Mouse (Mus musculus) liver, adult (tissue): ENCODE results near the gene U2af1l4.

Source experiments
- GATA4 ChIP-seq: IDR thresholded peaks from 2 replicates; pipeline ENCODE4 v1.6.1; 2014; ENCODE audit warnings: mild to moderate bottlenecking, low read length; ENCODE audit not compliant: insufficient replicate concordance

The U2af1l4 gene

DNA sequence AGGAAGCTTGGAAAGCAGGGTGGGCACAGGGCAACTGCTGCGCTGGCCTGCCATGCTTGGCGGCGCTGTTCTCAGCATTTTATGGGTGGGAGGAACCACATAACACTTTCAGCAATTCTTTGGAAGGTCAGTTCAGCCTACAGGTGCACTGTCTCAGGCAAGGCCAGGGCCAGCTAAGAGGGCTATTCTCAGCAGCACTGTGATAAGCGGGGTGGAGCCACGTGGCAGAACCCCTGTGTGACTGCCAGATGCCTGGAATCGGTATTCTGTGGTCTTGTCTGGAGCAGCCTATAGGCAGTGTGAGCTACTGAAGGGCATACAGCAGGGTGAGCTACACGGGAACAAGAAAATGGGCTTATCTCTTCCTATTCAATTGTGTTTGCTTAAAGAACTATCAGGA, 46.9 kb downstream of the U2af1l4 start:
- TF ChIP-seq GATA4: no peak

DNA sequence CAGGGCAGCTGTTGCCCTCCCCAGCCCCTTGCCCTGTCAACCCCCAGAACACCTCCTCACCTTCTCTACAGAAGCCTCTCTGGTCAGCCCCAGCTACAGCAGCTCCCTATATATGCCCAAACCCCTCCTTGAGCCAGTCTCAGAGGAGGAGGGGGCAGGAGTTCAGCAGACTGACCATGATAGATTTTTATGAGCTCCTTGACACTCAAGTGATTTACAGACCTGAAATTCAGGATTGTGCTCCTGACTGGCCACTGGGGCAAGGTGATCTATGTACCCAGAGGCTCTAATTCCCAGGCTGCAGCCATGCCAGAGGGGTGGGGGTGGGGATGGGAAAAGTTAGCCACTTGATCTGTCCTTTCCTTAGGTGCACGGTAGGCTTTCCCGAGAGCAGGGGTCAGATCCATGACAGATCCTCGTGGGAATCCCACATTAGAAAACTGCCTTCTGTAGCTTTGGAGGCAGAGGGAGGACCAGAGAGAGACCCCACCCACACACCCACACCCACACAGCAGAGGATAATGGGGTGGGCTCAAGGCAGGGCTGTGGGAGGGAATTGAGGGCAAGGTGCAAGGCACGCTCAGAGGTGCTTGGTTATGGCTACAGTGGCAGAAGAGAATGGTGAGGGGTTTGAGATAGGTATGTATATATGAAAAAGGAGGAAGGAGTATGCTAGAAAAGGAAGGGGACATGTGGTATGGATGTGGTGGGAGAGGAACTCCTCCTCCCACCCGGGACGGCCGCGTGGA, 49.7 kb downstream of the U2af1l4 start, which contains the start of gene Upk1a:
Gene Upk1a, minus strand, starts transcription at position 194 of the 749 bp plus-strand sequence.
- TF ChIP-seq GATA4: no peak

DNA sequence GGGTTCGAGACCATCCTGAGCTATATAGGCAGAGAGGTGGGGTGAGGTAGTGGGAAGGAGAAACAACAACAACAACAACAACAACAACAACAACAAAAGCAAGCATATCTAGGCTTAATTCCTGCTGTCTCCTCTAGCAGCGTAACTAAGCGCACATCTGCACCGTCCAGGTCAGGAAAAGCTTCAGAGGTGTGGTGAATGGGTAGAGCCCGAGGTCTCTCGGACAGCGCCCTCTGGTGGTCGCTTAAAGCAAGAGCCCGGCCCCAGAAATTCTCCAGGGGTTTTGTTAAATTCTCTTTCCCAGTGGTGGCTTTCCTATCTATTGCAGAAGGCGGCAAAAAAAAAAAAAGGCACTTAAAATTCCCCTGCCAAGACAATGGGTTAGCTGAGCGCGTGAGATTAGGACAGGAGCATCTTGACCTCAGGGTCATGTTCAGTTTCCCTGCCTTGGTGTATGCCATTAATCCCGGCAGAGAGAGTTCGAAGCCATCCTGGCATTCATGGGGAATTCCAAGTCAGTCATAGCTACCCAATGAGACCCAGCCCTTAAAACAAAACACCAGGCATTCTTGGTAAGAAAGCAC, 50.5 kb downstream of the U2af1l4 start:
- TF ChIP-seq GATA4: no peak

DNA sequence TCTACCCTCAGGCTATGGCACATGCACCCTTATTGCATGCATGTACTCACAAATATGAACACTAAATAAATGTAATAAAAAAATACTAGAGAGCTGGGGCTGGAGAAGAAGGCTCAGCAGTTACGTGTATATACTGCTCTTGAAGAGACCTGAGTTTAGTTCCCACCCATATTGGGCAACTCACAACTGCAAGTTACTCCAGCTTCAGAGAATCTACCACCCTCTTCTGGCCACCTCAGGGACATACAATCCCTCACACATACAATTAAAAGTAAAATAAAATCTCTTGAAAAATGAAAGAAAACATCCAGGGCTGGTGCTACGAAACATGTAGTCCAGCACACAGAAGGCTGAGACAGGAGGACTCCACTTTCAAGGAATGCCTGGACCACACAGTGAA, 51.4 kb downstream of the U2af1l4 start:
- no peak for TF ChIP-seq GATA4
